Mouse (Mus musculus) olfactory bulb, adult 2 months (tissue): ENCODE data around the gene E330009J07Rik. TPM values are rescaled to one million over a fixed set of nuclear protein-coding genes. Genes with fewer than 3 reads are reported as not detected.

Source experiments
- H3K27ac ChIP-seq: fragments of 200-500 bp; 2 replicates; pipeline ENCODE4 v1.5.1; 2012; ENCODE audit warnings: low read depth, low read length; ENCODE audit not compliant: insufficient read depth
- H3K4me1 ChIP-seq: fragments of 200-500 bp; 2 replicates; pipeline ENCODE4 v1.6.1; 2012; ENCODE audit warnings: low read length; ENCODE audit not compliant: control insufficient read depth, insufficient read depth
- H3K4me3 ChIP-seq: fragments of 200-500 bp; 2 replicates; pipeline ENCODE4 v1.5.1; 2012; ENCODE audit warnings: mild to moderate bottlenecking, low read depth, low read length, moderate library complexity; ENCODE audit not compliant: insufficient read depth
- CTCF ChIP-seq: fragments of 200-500 bp; IDR thresholded peaks from 2 replicates; pipeline ENCODE4 v1.5.1; 2012; ENCODE audit warnings: low read depth, mild to moderate bottlenecking, low read length, moderate library complexity; ENCODE audit not compliant: insufficient read depth
- POLR2A ChIP-seq: fragments of 200-500 bp; IDR thresholded peaks from 2 replicates; pipeline ENCODE4 v1.6.1; 2012; ENCODE audit warnings: mild to moderate bottlenecking, low read depth, low read length, moderate library complexity; ENCODE audit not compliant: insufficient read depth
- WGBS: fragments of 180-500 bp; shearing (Covaris S2); methylation state at CpG from one replicate; pipeline ENCODE4 v1.1.7; 2018; 5-methylcytosine and 5-hydroxymethylcytosine counted together
- polyA plus RNA-seq: library from polyadenylated mRNA; stranded (reverse); fragments of >200 nt; gene quantifications from 2 replicates; pipeline ENCODE4 v1.2.4, GENCODE M21; 2012; ENCODE audit warnings: low replicate concordance; ENCODE audit not compliant: missing spikeins, insufficient read depth, insufficient read length

Gene E330009J07Rik
- polyA plus RNA-seq, 1 experiment = 44.9 TPM

- Histone ChIP-seq H3K27ac (no peak overlapping the region), H3K4me1 (peaks cover 5% of the 10 kb centered on the region), H3K4me3 (no peak overlapping the region)
- TF ChIP-seq POLR2A = no peak
- TF ChIP-seq CTCF = no peak
Observed at GRCm38 (mm10) chr6:40431812-40432211, 4.1 kb downstream of the E330009J07Rik start.

GRCm38 (mm10) chr6:40431356-40431755, 4.6 kb downstream of the E330009J07Rik start:
- no peak overlapping the region for H3K4me3 ChIP-seq
- H3K4me1 ChIP-seq = peaks cover 5% of the 10 kb centered on the region
- whole genome bisulfite sequencing = 93% methylated on average over 4 of the region's 4 CpGs
- H3K27ac ChIP-seq = no peak overlapping the region
- TF ChIP-seq CTCF (no peak), POLR2A (no peak)

GRCm38 (mm10) chr6:40430878-40431277, 5.1 kb downstream of the E330009J07Rik start:
- no peak for TF ChIP-seq POLR2A
- TF ChIP-seq CTCF = no peak
- Histone ChIP-seq H3K4me1 (peaks cover 5% of the 10 kb centered on the region), H3K27ac (no peak overlapping the region), H3K4me3 (no peak overlapping the region)
- 78% methylated on average over 3 of the region's 3 CpGs for WGBS

- Histone ChIP-seq H3K4me1 (peaks cover 5% of the 10 kb centered on the region), H3K4me3 (no peak overlapping the region), H3K27ac (no peak overlapping the region)
- WGBS = 93% methylated on average over 3 of the region's 3 CpGs
- TF ChIP-seq CTCF = no peak
- TF ChIP-seq POLR2A = no peak
Observed at GRCm38 (mm10) chr6:40430251-40430650, 5.7 kb downstream of the E330009J07Rik start.

GRCm38 (mm10) chr6:40429521-40429931, 6.4 kb downstream of the E330009J07Rik start:
- Histone ChIP-seq H3K27ac (no peak overlapping the region), H3K4me1 (peaks cover 5% of the 10 kb centered on the region), H3K4me3 (no peak overlapping the region)
- TF ChIP-seq CTCF = no peak
- TF ChIP-seq POLR2A = no peak
- WGBS = 65% methylated on average over 4 of the region's 4 CpGs

GRCm38 (mm10) chr6:40428696-40429095, 7.2 kb downstream of the E330009J07Rik start:
- H3K4me3 ChIP-seq = no peak overlapping the region
- peaks cover 5% of the 10 kb centered on the region for H3K4me1 ChIP-seq
- no peak for TF ChIP-seq POLR2A
- no peak for TF ChIP-seq CTCF
- 83% methylated on average over 3 of the region's 3 CpGs for WGBS
- no peak overlapping the region for H3K27ac ChIP-seq

GRCm38 (mm10) chr6:40427441-40427840, 8.5 kb downstream of the E330009J07Rik start:
- Histone ChIP-seq H3K27ac (no peak overlapping the region), H3K4me3 (no peak overlapping the region)

GRCm38 (mm10) chr6:40423774-40424173, 12.2 kb downstream of the E330009J07Rik start:
- WGBS = 52% methylated on average over 1 of the region's 1 CpGs
- no peak overlapping the region for H3K27ac ChIP-seq
- H3K4me3 ChIP-seq = no peak overlapping the region
- TF ChIP-seq CTCF = no peak
- TF ChIP-seq POLR2A = no peak
- H3K4me1 ChIP-seq = peaks cover 3% of the 10 kb centered on the region; the same call in 1 of the 2 replicates

More at GRCm38 (mm10) chr6:40427441-40427840, 8.5 kb downstream of the E330009J07Rik start:
- H3K4me1 ChIP-seq = peaks cover 3% of the 10 kb centered on the region; the same call in 1 of the 2 replicates
- TF ChIP-seq POLR2A (no peak), CTCF (no peak)
- 87% methylated on average over 7 of the region's 7 CpGs for WGBS

- Histone ChIP-seq H3K4me3 (no peak overlapping the region), H3K4me1 (peaks cover 3% of the 10 kb centered on the region; the same call in 1 of the 2 replicates), H3K27ac (no peak overlapping the region)
- TF ChIP-seq POLR2A = no peak
- no peak for TF ChIP-seq CTCF
- WGBS = 62% methylated on average over 1 of the region's 1 CpGs
Observed at GRCm38 (mm10) chr6:40423013-40423412, 12.9 kb downstream of the E330009J07Rik start.

- Histone ChIP-seq H3K4me1 (no peaks in the 10 kb centered on the region), H3K4me3 (no peak overlapping the region), H3K27ac (no peak overlapping the region)
- TF ChIP-seq CTCF (no peak), POLR2A (no peak)
- 88% methylated on average over 6 of the region's 6 CpGs for WGBS
Observed at GRCm38 (mm10) chr6:40421099-40421498, 14.8 kb downstream of the E330009J07Rik start.
